Mouse (Mus musculus) lung, adult 2 months (tissue): ENCODE results near the gene Slc8a1.

Source experiments
- CTCF ChIP-seq: fragments of 200-500 bp; IDR thresholded peaks from 2 replicates; pipeline ENCODE4 v1.5.1; 2011; ENCODE audit warnings: mild to moderate bottlenecking, low read length, control low read depth; ENCODE audit not compliant: insufficient read depth
- POLR2A ChIP-seq: fragments of 200-500 bp; IDR thresholded peaks from 2 replicates; pipeline ENCODE4 v1.6.1; 2011; ENCODE audit warnings: low read depth, mild to moderate bottlenecking, control low read depth, low read length, borderline replicate concordance; ENCODE audit errors: extremely low read depth

- TF ChIP-seq CTCF, result no peak
- no peak for TF ChIP-seq POLR2A
These were observed 224.7 kb downstream of the Slc8a1 start for GRCm38 (mm10) chr17:81513368-81513958.
